Mouse (Mus musculus): ENCODE measurements around the gene Pth1r. TPM values are rescaled to one million over a fixed set of nuclear protein-coding genes. Genes with fewer than 3 reads are reported as not detected.
"Not testable (repeated sequence)": the region's sequence is repeated elsewhere in the genome, so short reads cannot be mapped to it uniquely, and the experiment has no call there.

Pth1r gene
- polyA plus RNA-seq, 1 experiment from 2014 or later = 2.6 TPM

GRCm38 (mm10) chr9:110683574-110684099 lies 63.3 kb downstream of the Pth1r start:
- no peak for DNase-seq (ENCODE audit: low spot score)

GRCm38 (mm10) chr9:110682697-110683096 lies 64.2 kb downstream of the Pth1r start:
- DNase-seq (ENCODE audit: low spot score) = not testable (repeated sequence)

GRCm38 (mm10) chr9:110682255-110682654 lies 64.7 kb downstream of the Pth1r start:
- no peak for DNase-seq (ENCODE audit: low spot score)

- DNase-seq (ENCODE audit: low spot score) = no peak
These were observed 65.1 kb downstream of the Pth1r start for GRCm38 (mm10) chr9:110681817-110682216.

- no peak for DNase-seq (ENCODE audit: low spot score)
These were observed 66.0 kb downstream of the Pth1r start for GRCm38 (mm10) chr9:110680736-110681507.

GRCm38 (mm10) chr9:110678886-110679285 lies 68.1 kb downstream of the Pth1r start:
- no peak for DNase-seq (ENCODE audit: low spot score)

GRCm38 (mm10) chr9:110676492-110676911 lies 70.4 kb downstream of the Pth1r start:
- DNase-seq (ENCODE audit: low spot score) = peak; percentile 9

GRCm38 (mm10) chr9:110673107-110673752 lies 73.7 kb downstream of the Pth1r start:
- DNase-seq (ENCODE audit: low spot score) = no peak

GRCm38 (mm10) chr9:110672462-110673106 lies 74.4 kb downstream of the Pth1r start:
- peak; percentile 43 for DNase-seq (ENCODE audit: low spot score)

Other genes with a start within 250 kb of the Pth1r start
- gene Setd2, start 214.5 kb downstream of the Pth1r start, polyA plus RNA-seq (2015; fragmentation: Nextera tagmentation; extraction: Ambion mirVana) = 27.2 and 35.5 TPM in 2 replicates
- gene Nradd, start 122.7 kb downstream of the Pth1r start, polyA plus RNA-seq (2015; fragmentation: Nextera tagmentation; extraction: Ambion mirVana) = 4.3 and 5.3 TPM in 2 replicates
- 15.7 and 19.1 TPM in 2 replicates for gene Nbeal2, start 93.0 kb downstream of the Pth1r start, polyA plus RNA-seq (2015; fragmentation: Nextera tagmentation; extraction: Ambion mirVana)
- 210 and 226 TPM in 2 replicates for gene Ccdc12, start 90.6 kb downstream of the Pth1r start, polyA plus RNA-seq (2015; fragmentation: Nextera tagmentation; extraction: Ambion mirVana)
- 0.94 and 1.4 TPM in 2 replicates for gene Myl3, start 5.3 kb downstream of the Pth1r start, polyA plus RNA-seq (2015; fragmentation: Nextera tagmentation; extraction: Ambion mirVana)
- gene Prss42, start 51.0 kb upstream of the Pth1r start, polyA plus RNA-seq (2015; fragmentation: Nextera tagmentation; extraction: Ambion mirVana) = not detected in 2 replicates
- gene Prss44, start 66.8 kb upstream of the Pth1r start, polyA plus RNA-seq (2015; fragmentation: Nextera tagmentation; extraction: Ambion mirVana) = 0.14 TPM in 1 of 2 replicates, not detected in the other
- gene Prss43, start 79.5 kb upstream of the Pth1r start, polyA plus RNA-seq (2015; fragmentation: Nextera tagmentation; extraction: Ambion mirVana) = not detected in 2 replicates
- not detected in 2 replicates for gene Prss45, start 87.4 kb upstream of the Pth1r start, polyA plus RNA-seq (2015; fragmentation: Nextera tagmentation; extraction: Ambion mirVana)
- not detected in 2 replicates for gene Prss46, start 97.4 kb upstream of the Pth1r start, polyA plus RNA-seq (2015; fragmentation: Nextera tagmentation; extraction: Ambion mirVana)
- 0.14 and 0.18 TPM in 2 replicates for gene Prss50, start 110.8 kb upstream of the Pth1r start, polyA plus RNA-seq (2015; fragmentation: Nextera tagmentation; extraction: Ambion mirVana)
- gene Als2cl, start 132.7 kb upstream of the Pth1r start, polyA plus RNA-seq (2015; fragmentation: Nextera tagmentation; extraction: Ambion mirVana) = 3.7 and 4.9 TPM in 2 replicates
- 6.2 and 7.1 TPM in 2 replicates for gene Tmie, start 133.0 kb upstream of the Pth1r start, polyA plus RNA-seq (2015; fragmentation: Nextera tagmentation; extraction: Ambion mirVana)
- 0.67 and 0.82 TPM in 2 replicates for gene Fam240a, start 169.7 kb upstream of the Pth1r start, polyA plus RNA-seq (2015; fragmentation: Nextera tagmentation; extraction: Ambion mirVana)
- gene Tdgf1, start 199.0 kb upstream of the Pth1r start, polyA plus RNA-seq (2015; fragmentation: Nextera tagmentation; extraction: Ambion mirVana) = 0.52 and 0.69 TPM in 2 replicates
- gene Lrrc2, start 204.4 kb upstream of the Pth1r start, polyA plus RNA-seq (2015; fragmentation: Nextera tagmentation; extraction: Ambion mirVana) = 0.08 and 0.38 TPM in 2 replicates
- 0.14 and 0.20 TPM in 2 replicates for gene Rtp3, start 243.4 kb upstream of the Pth1r start, polyA plus RNA-seq (2015; fragmentation: Nextera tagmentation; extraction: Ambion mirVana)

Measured in thymus, postnatal 0 days (tissue).